Mouse (Mus musculus) midbrain, embryonic 11.5 days (tissue): ENCODE data around the gene Arhgap19. TPM values are rescaled to one million over a fixed set of nuclear protein-coding genes. Genes with fewer than 3 reads are reported as not detected.
A peak's percentile ranks its signal among the peaks of the same experiment; 100 is the strongest.

Experiments
- ATAC-seq: fragments of 200-750 bp; cut with Nextera tagmentation; 2 replicates; pipeline ENCODE4 v1.8.0; 2017; ENCODE audit warnings: moderate TSS enrichment, moderate library complexity; ENCODE audit not compliant: low FRiP score
- DNase-seq: peaks from one replicate; pipeline ENCODE4 v3.0.0; 2015; ENCODE audit warnings: low spot score; ENCODE audit errors: missing footprints
- H3K27ac ChIP-seq: fragments of 300-500 bp; sonication (generic); 2 replicates; pipeline ENCODE4 v1.5.1; 2014; ENCODE audit warnings: low read depth, low read length
- H3K27me3 ChIP-seq: fragments of 300-500 bp; sonication (generic); 2 replicates; pipeline ENCODE4 v1.6.1; 2014; ENCODE audit warnings: mild to moderate bottlenecking, low read length, moderate library complexity, mixed read lengths; ENCODE audit not compliant: control insufficient read depth, insufficient read depth
- H3K36me3 ChIP-seq: fragments of 300-500 bp; sonication (generic); 2 replicates; pipeline ENCODE4 v1.6.1; 2014; ENCODE audit warnings: mild to moderate bottlenecking, low read length, moderate library complexity, mixed read lengths; ENCODE audit not compliant: control insufficient read depth, insufficient read depth
- H3K4me1 ChIP-seq: fragments of 300-500 bp; sonication (generic); 2 replicates; pipeline ENCODE4 v1.6.1; 2014; ENCODE audit warnings: low read length; ENCODE audit not compliant: control insufficient read depth, insufficient read depth
- H3K4me2 ChIP-seq: fragments of 300-500 bp; sonication (generic); 2 replicates; pipeline ENCODE4 v1.6.1; 2014; ENCODE audit warnings: mild to moderate bottlenecking, moderate library complexity
- H3K4me3 ChIP-seq: fragments of 300-500 bp; sonication (generic); 2 replicates; pipeline ENCODE4 v1.5.1; 2014; ENCODE audit warnings: low read depth, low read length
- H3K9ac ChIP-seq: fragments of 300-500 bp; sonication (generic); 2 replicates; pipeline ENCODE4 v1.6.1; 2014; ENCODE audit warnings: low read length
- H3K9me3 ChIP-seq: fragments of 300-500 bp; sonication (generic); 2 replicates; pipeline ENCODE4 v1.6.1; 2016; ENCODE audit warnings: low read length; ENCODE audit not compliant: control insufficient read depth
- WGBS: fragments of 180-500 bp; shearing (Covaris S2); extraction: QIAGEN DNeasy Blood & Tissue Kit; methylation state at CpG from one replicate; pipeline ENCODE4 v1.1.7; 2014; 5-methylcytosine and 5-hydroxymethylcytosine counted together
- polyA plus RNA-seq: library from polyadenylated mRNA; unstranded; fragments of >200 nt; fragmentation: Nextera tagmentation; extraction: Ambion mirVana; gene quantifications from 2 replicates; pipeline ENCODE4 v1.2.1, GENCODE M21; 2014

Arhgap19 gene
- polyA plus RNA-seq, 1 experiment from 2014 or later, result 38.8 TPM

GRCm38 (mm10) chr19:41766628-41767027 lies 35.2 kb downstream of the Arhgap19 start:
- H3K36me3 ChIP-seq, result no peaks in the 10 kb centered on the region; the same call in 1 of the 2 replicates
- H3K4me1 ChIP-seq, result peaks cover 2% of the 10 kb centered on the region; the same call in 1 of the 2 replicates
- no peaks in the 10 kb centered on the region for H3K9me3 ChIP-seq
- H3K4me3 ChIP-seq, result no peak overlapping the region
- DNase-seq, result no peak
- H3K9ac ChIP-seq, result no peak overlapping the region
- H3K4me2 ChIP-seq, result no peak overlapping the region
- ATAC-seq, result no peak
- whole genome bisulfite sequencing, result 78% methylated on average over 5 of the region's 5 CpGs
- H3K27me3 ChIP-seq, result no peaks in the 10 kb centered on the region
- H3K27ac ChIP-seq, result no peak overlapping the region

DNA sequence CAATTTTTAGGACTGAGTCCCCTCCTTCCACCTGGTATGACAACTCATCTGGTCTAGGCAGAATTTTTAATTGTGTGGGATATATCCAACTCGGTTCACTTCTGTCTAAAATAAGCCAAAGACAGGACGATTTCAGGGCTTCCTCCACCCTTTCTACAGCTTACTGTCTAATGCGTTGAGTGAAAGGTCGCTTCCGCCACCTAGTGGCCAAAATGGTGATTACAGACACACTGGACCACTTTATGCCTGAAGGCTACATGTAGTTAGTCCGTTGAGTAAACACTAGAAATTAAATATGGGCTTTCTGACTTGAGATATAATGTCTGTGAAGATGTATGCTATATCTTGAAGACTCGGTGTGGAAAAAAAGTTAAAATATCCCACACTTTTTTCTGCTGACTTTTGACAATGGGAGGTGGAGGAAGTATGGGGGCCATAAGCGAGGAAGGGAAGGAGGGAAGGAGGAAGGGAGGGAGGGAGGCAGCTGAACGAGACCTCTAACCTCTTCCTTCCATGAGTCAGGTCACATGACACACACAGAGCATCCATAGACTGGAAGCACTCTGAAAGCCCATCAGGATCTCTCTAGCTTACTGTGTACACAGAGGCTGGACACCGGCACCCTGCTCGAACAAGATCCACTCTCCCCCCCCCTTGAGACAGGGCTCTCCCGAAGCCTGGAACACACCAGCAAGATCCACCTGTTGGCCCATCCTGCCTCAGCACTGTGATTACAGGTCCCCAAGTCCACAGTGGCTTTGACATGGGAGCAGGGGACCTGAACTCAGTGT lies 37.8 kb downstream of the Arhgap19 start:
- WGBS, result 30% methylated on average over 12 of the region's 12 CpGs
- Histone ChIP-seq H3K4me1 (peaks cover 2% of the 10 kb centered on the region; the same call in 1 of the 2 replicates), H3K36me3 (no peaks in the 10 kb centered on the region), H3K4me3 (no peak overlapping the region), H3K9me3 (0 out of 2 replicates have a peak, but pooled peaks cover 3% of the 10 kb centered on the region), H3K9ac (no peak overlapping the region), H3K4me2 (no peak overlapping the region), H3K27ac (no peak overlapping the region), H3K27me3 (no peaks in the 10 kb centered on the region)
- DNase-seq (peak; percentile 100), ATAC-seq (peak; percentile 81)

DNA sequence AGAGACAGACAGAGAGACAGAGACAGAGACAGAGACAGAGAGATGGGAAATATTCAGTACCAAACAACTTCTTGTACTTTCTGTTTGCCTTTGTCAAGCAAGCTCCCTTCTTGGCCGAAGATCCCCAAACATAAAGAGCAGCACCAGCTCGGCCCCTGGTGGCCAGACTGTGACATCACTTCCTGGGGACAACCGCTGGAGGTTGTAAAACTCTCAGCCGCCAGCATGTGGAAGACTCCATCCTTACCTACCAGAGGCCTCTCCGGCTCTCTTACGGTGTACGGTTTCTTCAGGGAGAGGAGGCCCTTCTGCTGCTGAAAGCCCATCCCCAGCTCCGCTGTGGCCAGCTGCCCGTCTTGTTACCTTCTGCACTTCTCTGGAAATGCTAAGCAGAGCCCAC lies 40.3 kb downstream of the Arhgap19 start:
- H3K27me3 ChIP-seq, result no peaks in the 10 kb centered on the region
- H3K4me1 ChIP-seq, result no peaks in the 10 kb centered on the region; the same call in 1 of the 2 replicates
- H3K36me3 ChIP-seq, result no peaks in the 10 kb centered on the region
- DNase-seq (peak; percentile 89), ATAC-seq (no peak)
- H3K27ac ChIP-seq, result no peak overlapping the region
- no peak overlapping the region for H3K9ac ChIP-seq
- no peak overlapping the region for H3K4me3 ChIP-seq
- no peak overlapping the region for H3K4me2 ChIP-seq
- 0 out of 2 replicates have a peak, but pooled peaks cover 3% of the 10 kb centered on the region for H3K9me3 ChIP-seq
- 32% methylated on average over 9 of the region's 9 CpGs for WGBS

GRCm38 (mm10) chr19:41759765-41760164 lies 42.1 kb downstream of the Arhgap19 start:
- DNase-seq, result no peak
- no peak for ATAC-seq

DNA sequence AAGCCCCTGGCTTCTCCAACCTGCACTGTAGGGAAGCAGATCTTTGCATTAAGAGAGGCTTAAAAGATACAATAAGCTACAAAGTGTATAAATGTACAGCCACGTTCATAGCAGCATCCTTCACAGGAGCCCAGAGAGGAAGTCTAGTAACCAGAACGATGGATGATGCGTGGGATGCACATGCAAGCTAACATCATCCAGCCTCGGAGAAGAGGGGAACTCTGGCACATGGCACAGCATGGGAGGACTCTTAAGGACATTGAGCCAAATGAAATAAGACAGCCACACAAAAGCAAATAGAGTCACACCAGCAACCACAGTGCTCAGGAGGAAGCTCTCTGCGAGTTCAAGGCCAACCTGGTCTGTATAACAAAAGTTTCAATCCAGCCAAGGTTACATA lies 42.6 kb downstream of the Arhgap19 start:
- ATAC-seq, result no peak
- no peak overlapping the region for H3K4me3 ChIP-seq

More at GRCm38 (mm10) chr19:41759765-41760164, 42.1 kb downstream of the Arhgap19 start:
- no peaks in the 10 kb centered on the region for H3K27me3 ChIP-seq
- H3K4me2 ChIP-seq, result no peak overlapping the region
- H3K9me3 ChIP-seq, result 0 out of 2 replicates have a peak, but pooled peaks cover 3% of the 10 kb centered on the region
- no peak overlapping the region for H3K4me3 ChIP-seq
- H3K27ac ChIP-seq, result no peak overlapping the region
- H3K4me1 ChIP-seq, result no peaks in the 10 kb centered on the region
- H3K9ac ChIP-seq, result no peak overlapping the region
- H3K36me3 ChIP-seq, result no peaks in the 10 kb centered on the region
- 85% methylated on average over 6 of the region's 6 CpGs for WGBS

GRCm38 (mm10) chr19:41754760-41755159 lies 47.1 kb downstream of the Arhgap19 start:
- H3K4me2 ChIP-seq, result no peak overlapping the region
- no peak overlapping the region for H3K27ac ChIP-seq
- H3K27me3 ChIP-seq, result no peaks in the 10 kb centered on the region; the same call in 1 of the 2 replicates
- no peak overlapping the region for H3K4me3 ChIP-seq
- 74% methylated on average over 15 of the region's 15 CpGs for WGBS
- no peaks in the 10 kb centered on the region for H3K9me3 ChIP-seq
- no peaks in the 10 kb centered on the region for H3K36me3 ChIP-seq
- DNase-seq (no peak), ATAC-seq (no peak)
- H3K9ac ChIP-seq, result no peak overlapping the region
- peaks cover 8% of the 10 kb centered on the region; the same call in 1 of the 2 replicates for H3K4me1 ChIP-seq

More for the DNA sequence above, 42.6 kb downstream of the Arhgap19 start:
- H3K4me2 ChIP-seq, result no peak overlapping the region
- H3K27ac ChIP-seq, result no peak overlapping the region
- H3K27me3 ChIP-seq, result no peaks in the 10 kb centered on the region
- no peak for DNase-seq
- H3K9me3 ChIP-seq, result 0 out of 2 replicates have a peak, but pooled peaks cover 3% of the 10 kb centered on the region
- no peak overlapping the region for H3K9ac ChIP-seq
- no peaks in the 10 kb centered on the region for H3K4me1 ChIP-seq
- H3K36me3 ChIP-seq, result no peaks in the 10 kb centered on the region
- WGBS, result 90% methylated on average over 5 of the region's 5 CpGs

- no peak overlapping the region for H3K27ac ChIP-seq
- H3K36me3 ChIP-seq, result no peaks in the 10 kb centered on the region
- H3K27me3 ChIP-seq, result no peaks in the 10 kb centered on the region; the same call in 1 of the 2 replicates
- no peak overlapping the region for H3K9ac ChIP-seq
- ATAC-seq, result no peak
- H3K9me3 ChIP-seq, result no peaks in the 10 kb centered on the region
- H3K4me2 ChIP-seq, result no peak overlapping the region
- 63% methylated on average over 11 of the region's 11 CpGs for WGBS
- H3K4me3 ChIP-seq, result no peak overlapping the region
- H3K4me1 ChIP-seq, result peaks cover 8% of the 10 kb centered on the region; the same call in 1 of the 2 replicates
- no peak for DNase-seq
Measured at GRCm38 (mm10) chr19:41751906-41752305, 49.9 kb downstream of the Arhgap19 start.

GRCm38 (mm10) chr19:41747436-41747835 lies 54.4 kb downstream of the Arhgap19 start:
- H3K4me1 ChIP-seq, result peaks cover 35% of the 10 kb centered on the region
- no peak overlapping the region for H3K4me3 ChIP-seq
- no peaks in the 10 kb centered on the region for H3K36me3 ChIP-seq
- H3K27ac ChIP-seq, result no peak overlapping the region
- H3K27me3 ChIP-seq, result peaks cover 12% of the 10 kb centered on the region
- no peak overlapping the region for H3K9ac ChIP-seq
- no peak for ATAC-seq
- no peaks in the 10 kb centered on the region for H3K9me3 ChIP-seq
- no peak for DNase-seq
- 87% methylated on average over 14 of the region's 14 CpGs for WGBS
- H3K4me2 ChIP-seq, result no peak overlapping the region

DNA sequence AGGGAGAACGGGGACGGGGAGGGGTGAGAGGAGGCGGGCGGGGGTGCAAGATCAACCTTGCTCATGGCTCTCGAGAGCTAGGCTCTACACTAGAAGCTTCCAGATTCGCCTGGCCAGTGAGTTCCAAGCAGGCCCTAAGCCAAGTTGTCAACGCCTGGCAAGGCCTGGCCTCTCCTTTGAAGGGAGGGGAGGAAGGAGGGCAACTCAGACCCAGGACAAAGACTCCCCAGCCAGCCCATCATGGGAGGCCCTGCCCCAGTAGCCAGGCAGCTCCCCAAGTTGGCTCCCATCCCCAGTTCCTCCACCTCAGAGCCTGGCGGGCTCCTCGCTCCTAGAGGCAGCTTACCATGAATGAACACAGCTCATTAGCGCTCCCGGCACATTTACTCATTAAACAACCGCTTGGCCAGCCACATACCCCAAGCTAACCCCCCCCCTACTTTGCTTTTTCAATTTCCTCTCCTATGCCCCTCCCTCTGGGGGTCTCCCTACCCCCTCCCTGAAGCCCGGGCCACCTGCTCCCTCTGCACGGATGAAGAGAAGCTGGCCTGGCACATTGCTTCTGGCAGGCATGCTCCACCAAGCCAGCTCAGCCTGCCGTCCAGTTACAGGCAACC lies 55.8 kb downstream of the Arhgap19 start:
- Histone ChIP-seq H3K4me2 (peak overlapping the region; percentile 4), H3K27me3 (peaks cover 19% of the 10 kb centered on the region), H3K4me1 (peaks cover 29% of the 10 kb centered on the region), H3K36me3 (no peaks in the 10 kb centered on the region), H3K9me3 (no peaks in the 10 kb centered on the region), H3K27ac (peak overlapping the region; percentile 48), H3K4me3 (no peak overlapping the region), H3K9ac (no peak overlapping the region)
- peak; percentile 72 for ATAC-seq
- peak; percentile 87 for DNase-seq
- whole genome bisulfite sequencing, result 42% methylated on average over 14 of the region's 15 CpGs
